Mouse (Mus musculus) CH12.LX (cell line): ENCODE results near the gene Ercc1. TPM values are rescaled to one million over a fixed set of nuclear protein-coding genes. Genes with fewer than 3 reads are reported as not detected.

Source experiments
- DNase-seq: peaks from one replicate; pipeline ENCODE4 v3.0.0-alpha.2; 2013; ENCODE audit errors: extremely low read depth
- H3K27ac ChIP-seq: 2 replicates; pipeline ENCODE4 v1.5.1; 2012; ENCODE audit warnings: low read depth, mild to moderate bottlenecking, control low read depth, moderate library complexity; ENCODE audit not compliant: insufficient read depth
- H3K27me3 ChIP-seq: replicated peaks from 2 replicates; pipeline ENCODE3; 2012; ENCODE audit warnings: inconsistent platforms
- H3K36me3 ChIP-seq, 2 experiments: replicated peaks in 1 of 2; 2 replicates each; pipeline versions ENCODE3 to v1.6.1; 2012; ENCODE audit warnings: inconsistent platforms in 1 of 2, low read length in 1 of 2, mild to moderate bottlenecking in 1 of 2, mixed read lengths in 1 of 2, moderate library complexity in 1 of 2; ENCODE audit not compliant: control insufficient read depth in 1 of 2, insufficient read depth in 1 of 2
- H3K4me1 ChIP-seq, 2 experiments: 2 replicates each; pipeline ENCODE4 v1.6.1; 2012; ENCODE audit warnings: inconsistent platforms in 1 of 2, moderate library complexity in 1 of 2; ENCODE audit not compliant: insufficient read depth in 2 of 2, control insufficient read depth in 1 of 2
- H3K4me2 ChIP-seq: 2 replicates; pipeline ENCODE4 v1.6.1; 2012; ENCODE audit warnings: low read depth, mild to moderate bottlenecking, control low read depth; ENCODE audit not compliant: poor library complexity, insufficient read depth, severe bottlenecking
- H3K4me3 ChIP-seq, 3 experiments: fragments of 150-350 bp in 1 of 3; sonication (generic) in 1 of 3; replicated peaks in 1 of 3; 2 replicates each; pipeline versions ENCODE3 to v1.5.1; 2011 to 2012; ENCODE audit warnings: low read depth in 2 of 3, low read length in 2 of 3, mild to moderate bottlenecking in 2 of 3, moderate library complexity in 2 of 3, control low read depth in 1 of 3, improper control_type of control experiment in 1 of 3, inconsistent platforms in 1 of 3, mixed read lengths in 1 of 3; ENCODE audit not compliant: poor library complexity in 1 of 3
- H3K79me2 ChIP-seq: replicated peaks from 2 replicates; pipeline ENCODE4 v1.6.1; 2012; ENCODE audit warnings: mild to moderate bottlenecking, moderate library complexity; ENCODE audit not compliant: control insufficient read depth, poor library complexity, insufficient read depth, severe bottlenecking; ENCODE audit errors: extremely low read depth
- H3K9ac ChIP-seq: 2 replicates; pipeline ENCODE4 v1.6.1; 2012; ENCODE audit warnings: low read depth, mild to moderate bottlenecking, control low read depth, moderate library complexity; ENCODE audit not compliant: insufficient read depth
- H3K9me3 ChIP-seq: replicated peaks from 2 replicates; pipeline ENCODE3; 2012; ENCODE audit warnings: low read length, inconsistent platforms, mixed read lengths
- BHLHE40 ChIP-seq: IDR thresholded peaks from 2 replicates; pipeline ENCODE4 v1.6.1; 2011; ENCODE audit warnings: mild to moderate bottlenecking, low read depth, low read length, improper control_type of control experiment
- CHD1 ChIP-seq: IDR thresholded peaks from 2 replicates; pipeline ENCODE4 v1.6.1; 2012; ENCODE audit warnings: low read depth, low read length, improper control_type of control experiment, inconsistent platforms
- CHD2 ChIP-seq: IDR thresholded peaks from 2 replicates; pipeline ENCODE4 v1.6.1; 2011; ENCODE audit warnings: low read length, improper control_type of control experiment
- CTCF ChIP-seq, 2 experiments: IDR thresholded peaks in 1 of 2; conservative IDR thresholded peaks in 1 of 2; 2 replicates each; pipeline ENCODE4 v1.5.1; 2011 to 2012; ENCODE audit warnings: low read depth in 2 of 2, low read length in 2 of 2, improper control_type of control experiment in 1 of 2, inconsistent platforms in 1 of 2, mild to moderate bottlenecking in 1 of 2, moderate library complexity in 1 of 2
- E2F4 ChIP-seq: IDR thresholded peaks from 2 replicates; pipeline ENCODE4 v1.6.1; 2011; ENCODE audit warnings: low read depth, low read length, improper control_type of control experiment; ENCODE audit not compliant: insufficient replicate concordance
- ELF1 ChIP-seq: IDR thresholded peaks from 2 replicates; pipeline ENCODE4 v1.6.1; 2014; ENCODE audit warnings: low read depth, mild to moderate bottlenecking, inconsistent platforms, low read length, improper control_type of control experiment
- HCFC1 ChIP-seq: IDR thresholded peaks from 2 replicates; pipeline ENCODE4 v1.6.1; 2012; ENCODE audit warnings: low read depth, mild to moderate bottlenecking, inconsistent platforms, low read length, improper control_type of control experiment
- IRF4 ChIP-seq: IDR thresholded peaks from 2 replicates; pipeline ENCODE4 v1.6.1; 2014; ENCODE audit warnings: low read depth, mild to moderate bottlenecking, inconsistent platforms, low read length, improper control_type of control experiment
- MAX ChIP-seq: IDR thresholded peaks from 2 replicates; pipeline ENCODE4 v1.6.1; 2011; ENCODE audit warnings: low read length, improper control_type of control experiment
- MAZ ChIP-seq: IDR thresholded peaks from 2 replicates; pipeline ENCODE4 v1.6.1; 2012; ENCODE audit warnings: low read depth, mild to moderate bottlenecking, inconsistent platforms, low read length, improper control_type of control experiment, moderate library complexity
- MEF2A ChIP-seq: IDR thresholded peaks from 2 replicates; pipeline ENCODE4 v1.6.1; 2014; ENCODE audit warnings: low read depth, mild to moderate bottlenecking, inconsistent platforms, low read length, improper control_type of control experiment, borderline replicate concordance
- MXI1 ChIP-seq: IDR thresholded peaks from 2 replicates; pipeline ENCODE4 v1.6.1; 2011; ENCODE audit warnings: mild to moderate bottlenecking, low read depth, low read length, improper control_type of control experiment
- MYC ChIP-seq: IDR thresholded peaks from 2 replicates; pipeline ENCODE4 v1.6.1; 2011; ENCODE audit warnings: low read depth, mild to moderate bottlenecking, improper control_type of control experiment, low read length
- NELFE ChIP-seq: IDR thresholded peaks from 2 replicates; pipeline ENCODE4 v1.6.1; 2011; ENCODE audit warnings: low read depth, low read length, improper control_type of control experiment
- NRF1 ChIP-seq: IDR thresholded peaks from 2 replicates; pipeline ENCODE4 v1.6.1; 2014; ENCODE audit warnings: low read depth, mild to moderate bottlenecking, inconsistent platforms, low read length, improper control_type of control experiment, moderate library complexity
- POLR2A ChIP-seq: IDR thresholded peaks from 2 replicates; pipeline ENCODE4 v1.6.1; 2011; ENCODE audit warnings: low read depth, mild to moderate bottlenecking, improper control_type of control experiment, low read length
- POLR2AphosphoS2 ChIP-seq: IDR thresholded peaks from 2 replicates; pipeline ENCODE4 v1.6.1; 2011; ENCODE audit warnings: low read depth, low read length, improper control_type of control experiment
- SIN3A ChIP-seq: IDR thresholded peaks from 2 replicates; pipeline ENCODE4 v1.6.1; 2012; ENCODE audit warnings: low read length, improper control_type of control experiment, inconsistent platforms
- SMC3 ChIP-seq: IDR thresholded peaks from 2 replicates; pipeline ENCODE4 v1.6.1; 2011; ENCODE audit warnings: low read depth, low read length, improper control_type of control experiment
- TBP ChIP-seq: conservative IDR thresholded peaks from 2 replicates; pipeline ENCODE4 v1.6.1; 2011; ENCODE audit warnings: low read depth, low read length, improper control_type of control experiment
- TCF12 ChIP-seq: IDR thresholded peaks from 2 replicates; pipeline ENCODE4 v1.6.1; 2014; ENCODE audit warnings: low read depth, mild to moderate bottlenecking, inconsistent platforms, low read length, improper control_type of control experiment
- USF1 ChIP-seq: IDR thresholded peaks from 2 replicates; pipeline ENCODE4 v1.6.1; 2014; ENCODE audit warnings: low read depth, mild to moderate bottlenecking, inconsistent platforms, low read length, improper control_type of control experiment
- ZC3H11A ChIP-seq: IDR thresholded peaks from 2 replicates; pipeline ENCODE4 v1.6.1; 2012; ENCODE audit warnings: low read depth, mild to moderate bottlenecking, inconsistent platforms, low read length, improper control_type of control experiment
- ZMIZ1 ChIP-seq: IDR thresholded peaks from 2 replicates; pipeline ENCODE4 v1.6.1; 2012; ENCODE audit warnings: low read depth, mild to moderate bottlenecking, inconsistent platforms, low read length, improper control_type of control experiment
- dilution Hi-C: fragments of 300-500 bp; cut with MboI; formaldehyde crosslinking; loops from 2 replicates; pipeline ENCODE4 v1.14.3; 2020; ENCODE audit warnings: low sequenced_read_pairs; ENCODE audit not compliant: extremely low pct_unique_long_range_greater_than_20kb, extremely low pct_ligation_motif_present
- in situ Hi-C: fragments of 300-500 bp; cut with MboI; formaldehyde crosslinking; loops from 3 replicates; pipeline ENCODE4 v1.14.3; 2019; ENCODE audit warnings: low sequenced_read_pairs, low pct_ligation_motif_present, low pct_unique_long_range_greater_than_20kb, mixed read lengths
- polyA plus RNA-seq: library from polyadenylated mRNA; unstranded; fragments of >175 nt; gene quantifications from 2 replicates; pipeline ENCODE4 v1.2.1, GENCODE M21; 2012; ENCODE audit warnings: low read depth; ENCODE audit not compliant: insufficient read length
- total RNA-seq, 2 experiments: library from RNA; depleted of rRNA; stranded (reverse); fragments of 300-350 nt in 1 of 2; fragments of >200 nt in 1 of 2; gene quantifications; 2 replicates each; pipeline ENCODE4 v1.2.3; 2012 to 2014

The Ercc1 gene
- total and polyA plus RNA-seq, 3 experiments = 26.9 to 28.2 (median 27.7) TPM

- Histone ChIP-seq H3K4me3 (peak overlapping the region; percentile 32 to 44 (median 40)), H3K4me2 (peak overlapping the region; percentile 76), H3K4me1 (peaks cover 15 to 48% of the 10 kb centered on the region in 2 experiments), H3K9me3 (peaks cover 12% of the 10 kb centered on the region), H3K27ac (no peak overlapping the region), H3K36me3 (no peaks in the 10 kb centered on the region), H3K9ac (0 out of 2 replicates have a peak overlapping the region, but pooled peaks have one; percentile 16), H3K27me3 (peaks cover 92% of the 10 kb centered on the region), H3K79me2 (no peaks in the 10 kb centered on the region)
- TF ChIP-seq MAX = no peak
- peak; percentile 75 for TF ChIP-seq ELF1
- TF ChIP-seq ZC3H11A = no peak
- no peak for TF ChIP-seq NELFE
- peak; percentile 66 for TF ChIP-seq NRF1
- TF ChIP-seq HCFC1 = peak; percentile 64
- TF ChIP-seq BHLHE40 = peak; percentile 23; the same call in 1 of the 2 replicates
- no peak for TF ChIP-seq IRF4
- TF ChIP-seq POLR2A = no peak
- peak; percentile 96 for TF ChIP-seq SIN3A
- no peak for TF ChIP-seq ZMIZ1
- peak; percentile 99 for TF ChIP-seq MXI1
- DNase-seq = peak; percentile 93
- in situ Hi-C loops (no loop called here), dilution Hi-C loops (no loop called here)
These were observed 24.7 kb upstream of the Ercc1 start for GRCm38 (mm10) chr7:19319906-19320305.

- no peak overlapping the region for H3K27ac ChIP-seq
- H3K27me3 ChIP-seq = peaks cover 87% of the 10 kb centered on the region
- dilution Hi-C loops (no loop called here), in situ Hi-C loops (no loop called here)
- DNase-seq = no peak
- peaks cover 12% of the 10 kb centered on the region for H3K9me3 ChIP-seq
- H3K4me2 ChIP-seq = peak overlapping the region; percentile 76
- H3K79me2 ChIP-seq = no peaks in the 10 kb centered on the region
- H3K4me1 ChIP-seq = peaks cover 20 to 56% of the 10 kb centered on the region in 2 experiments
- H3K9ac ChIP-seq = no peak overlapping the region
- TF ChIP-seq MAZ (no peak), MEF2A (no peak), POLR2AphosphoS2 (no peak), BHLHE40 (no peak), CHD2 (no peak), SMC3 (no peak), TCF12 (no peak), MYC (no peak), E2F4 (no peak), ELF1 (no peak), USF1 (no peak), CHD1 (no peak), CTCF (conservative IDR thresholded peaks at IDR 0.05 in 1 of 2, IDR thresholded peaks at IDR 0.05 in 1 of 2; ENCODE audit: low read depth in 2 of 2, low read length in 2 of 2) (no peak), HCFC1 (no peak), IRF4 (no peak), SIN3A (no peak), TBP (no peak)
- H3K4me3 ChIP-seq = no peak overlapping the region
- H3K36me3 ChIP-seq = no peaks in the 10 kb centered on the region
These were observed 23.9 kb upstream of the Ercc1 start for GRCm38 (mm10) chr7:19320637-19321036.
